8 mouse cellular contexts compared by ENCODE assay signal in genomic region chr2:110177879-110178278, GRCm38 (mm10).
A peak's percentile ranks its signal among the peaks of the same experiment; 100 is the strongest.
DNase-seq lines count a peak whose midpoint lies in the region; ATAC-seq lines count a peak whose summit lies in the region.

No protein-coding gene starts in this region.

- no peak overlapping the region for H3K9ac ChIP-seq in embryonic facial prominence, embryonic 14.5 days (ENCODE audit: low read depth, low read length)
- H3K9ac ChIP-seq in neural tube, embryonic 13.5 days, result no peak overlapping the region

- H3K27ac ChIP-seq in embryonic facial prominence, embryonic 14.5 days (replicated peaks; ENCODE audit: low read depth, low read length), result peak overlapping the region; percentile 53
- H3K27ac ChIP-seq in neural tube, embryonic 13.5 days (replicated peaks), result peak overlapping the region; percentile 82

- 0 out of 2 replicates have a peak, but pooled peaks cover 4% of the 10 kb centered on the region for H3K9me3 ChIP-seq in embryonic facial prominence, embryonic 14.5 days (ENCODE audit: control insufficient read depth, low read length)
- H3K9me3 ChIP-seq in neural tube, embryonic 13.5 days, result no peaks in the 10 kb centered on the region

- WGBS in embryonic facial prominence, embryonic 14.5 days, result 45% methylated on average over 7 of the region's 7 CpGs
- 34% methylated on average over 7 of the region's 7 CpGs for WGBS in neural tube, embryonic 13.5 days

- peaks cover 54% of the 10 kb centered on the region for H3K4me1 ChIP-seq in embryonic facial prominence, embryonic 14.5 days (ENCODE audit: control insufficient read depth, insufficient read depth, low read length)
- peaks cover 64% of the 10 kb centered on the region for H3K4me1 ChIP-seq in neural tube, embryonic 13.5 days (replicated peaks)

- H3K27me3 ChIP-seq in embryonic facial prominence, embryonic 14.5 days (replicated peaks; ENCODE audit: control insufficient read depth, insufficient read depth, low read length), result no peaks in the 10 kb centered on the region
- no peaks in the 10 kb centered on the region for H3K27me3 ChIP-seq in neural tube, embryonic 13.5 days

- DNase-seq in urinary bladder, postnatal 14 days (ENCODE audit: low spot score), result peak; percentile 41
- no peak for DNase-seq in urinary bladder, postnatal 25 days (ENCODE audit: low spot score)
- peak; percentile 84 for DNase-seq in embryonic facial prominence, embryonic 14.5 days (ENCODE audit: low spot score)
- DNase-seq in kidney, adult 18-20 months, result peak; percentile 82
- no peak for DNase-seq in left cerebral cortex, postnatal 10 days (ENCODE audit: extremely low spot score in 1 of 2, low spot score in 2 of 2)
- no peak for DNase-seq in left cerebral cortex, postnatal 14 days (ENCODE audit: low spot score in 2 of 2)
- DNase-seq in layer of hippocampus, postnatal 14 days (ENCODE audit: low spot score in 2 of 2), result no peak

- H3K36me3 ChIP-seq in embryonic facial prominence, embryonic 14.5 days (ENCODE audit: control insufficient read depth, insufficient read depth, low read length), result no peaks in the 10 kb centered on the region
- H3K36me3 ChIP-seq in neural tube, embryonic 13.5 days, result no peaks in the 10 kb centered on the region

- H3K4me3 ChIP-seq in embryonic facial prominence, embryonic 14.5 days (ENCODE audit: low read depth, low read length), result no peak overlapping the region
- no peak overlapping the region for H3K4me3 ChIP-seq in neural tube, embryonic 13.5 days

- no peak for ATAC-seq in embryonic facial prominence, embryonic 14.5 days (ENCODE audit: low read depth)
- peak; percentile 32; the same call in 1 of the 2 replicates for ATAC-seq in neural tube, embryonic 13.5 days (ENCODE audit: low read depth)

- H3K4me2 ChIP-seq in embryonic facial prominence, embryonic 14.5 days (ENCODE audit: low read depth, low read length), result no peak overlapping the region
- no peak overlapping the region for H3K4me2 ChIP-seq in neural tube, embryonic 13.5 days

- intact Hi-C loops in left cerebral cortex, postnatal 10 days (cut with DNase I), result no loop called here
- intact Hi-C loops in left cerebral cortex, postnatal 14 days (cut with DNase I), result no loop called here

Comparison
In these comparisons a context has a peak if more than half of its experiments do, and no peak if none do; other contexts are left out.
1. DNase-seq: peak in urinary bladder, postnatal 14 days (single experiment), embryonic facial prominence, embryonic 14.5 days (single experiment) and kidney, adult 18-20 months (single experiment); none in urinary bladder, postnatal 25 days (single experiment), left cerebral cortex, postnatal 10 days (0 of 2), left cerebral cortex, postnatal 14 days (0 of 2) and layer of hippocampus, postnatal 14 days (0 of 2).